17 mouse cellular contexts compared by ENCODE assay signal in genomic region chr3:150817807-150818206, GRCm38 (mm10).
"Had no signal": no experiment of that assay in that cellular context is flagged by ENCODE, and none has a peak within 500 bp of the region (broad histone marks: within the 10 kb centered on the region; RNA-seq: fewer than 3 reads in every experiment).

No protein-coding gene starts in this region.

- H3K27ac ChIP-seq: lung, embryonic 15.5 days; macrophage; midbrain, embryonic 13.5 days; midbrain, embryonic 15.5 days; neural tube, embryonic 12.5 days; stomach, embryonic 15.5 days; stomach, postnatal 0 days had no signal

- H3K9ac ChIP-seq: lung, embryonic 15.5 days; midbrain, embryonic 13.5 days; midbrain, embryonic 15.5 days; neural tube, embryonic 12.5 days; stomach, embryonic 15.5 days had no signal

- H3K4me3 ChIP-seq: lung, embryonic 15.5 days; megakaryocyte, embryonic 14.5 days; midbrain, embryonic 13.5 days; midbrain, embryonic 15.5 days; neural tube, embryonic 12.5 days; stomach, embryonic 15.5 days had no signal

- DNase-seq: lung, adult 2 months; lung, postnatal 14 days; lung, postnatal 36 days; right cerebral cortex, postnatal 14 days; thymus, adult 2 months; thymus, postnatal 25 days; thymus, postnatal 4 days had no signal

- H3K4me2 ChIP-seq: lung, embryonic 15.5 days; midbrain, embryonic 11.5 days; midbrain, embryonic 13.5 days; midbrain, embryonic 15.5 days; neural tube, embryonic 12.5 days; stomach, embryonic 15.5 days had no signal

- H3K27me3 ChIP-seq: lung, embryonic 15.5 days; megakaryocyte, embryonic 14.5 days; midbrain, embryonic 13.5 days; midbrain, embryonic 15.5 days; neural tube, embryonic 12.5 days; stomach, embryonic 15.5 days had no signal

- H3K9me3 ChIP-seq: lung, embryonic 15.5 days; megakaryocyte, embryonic 14.5 days; midbrain, embryonic 13.5 days; midbrain, embryonic 15.5 days; neural tube, embryonic 12.5 days; stomach, embryonic 15.5 days had no signal

- ATAC-seq: lung, postnatal 0 days; midbrain, embryonic 13.5 days; midbrain, embryonic 15.5 days had no signal

- H3K36me3 ChIP-seq: lung, embryonic 15.5 days; midbrain, embryonic 13.5 days; midbrain, embryonic 15.5 days; neural tube, embryonic 12.5 days; stomach, embryonic 15.5 days had no signal

- H3K4me1 ChIP-seq: lung, embryonic 15.5 days; megakaryocyte, embryonic 14.5 days; midbrain, embryonic 13.5 days; midbrain, embryonic 15.5 days; neural tube, embryonic 12.5 days; stomach, embryonic 15.5 days had no signal
